Mouse (Mus musculus): ENCODE results near the gene Rexo1.

Gene Rexo1

DNA sequence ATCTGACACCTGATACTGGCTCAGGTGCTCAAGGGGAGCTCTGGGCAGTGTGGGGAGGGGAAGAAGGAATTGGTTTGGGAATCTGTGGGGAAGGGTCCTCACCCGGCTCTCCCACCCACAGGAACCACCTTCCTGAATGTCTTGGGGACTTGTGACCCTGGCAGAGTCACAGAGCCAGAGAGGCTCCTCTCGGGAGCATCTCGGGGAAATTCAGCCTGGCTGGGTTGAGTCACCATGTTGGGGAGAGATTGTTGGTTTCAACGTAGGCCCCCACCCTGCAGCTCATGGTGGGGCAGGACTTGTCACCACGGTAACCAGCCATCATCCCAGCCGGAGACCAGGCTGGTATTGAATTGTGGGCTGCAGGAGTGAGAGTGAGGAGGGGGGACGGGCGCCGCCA is 56.6 kb downstream of the Rexo1 start:
- DNase-seq (ENCODE audit: low spot score in 2 of 2) = no peak

DNA sequence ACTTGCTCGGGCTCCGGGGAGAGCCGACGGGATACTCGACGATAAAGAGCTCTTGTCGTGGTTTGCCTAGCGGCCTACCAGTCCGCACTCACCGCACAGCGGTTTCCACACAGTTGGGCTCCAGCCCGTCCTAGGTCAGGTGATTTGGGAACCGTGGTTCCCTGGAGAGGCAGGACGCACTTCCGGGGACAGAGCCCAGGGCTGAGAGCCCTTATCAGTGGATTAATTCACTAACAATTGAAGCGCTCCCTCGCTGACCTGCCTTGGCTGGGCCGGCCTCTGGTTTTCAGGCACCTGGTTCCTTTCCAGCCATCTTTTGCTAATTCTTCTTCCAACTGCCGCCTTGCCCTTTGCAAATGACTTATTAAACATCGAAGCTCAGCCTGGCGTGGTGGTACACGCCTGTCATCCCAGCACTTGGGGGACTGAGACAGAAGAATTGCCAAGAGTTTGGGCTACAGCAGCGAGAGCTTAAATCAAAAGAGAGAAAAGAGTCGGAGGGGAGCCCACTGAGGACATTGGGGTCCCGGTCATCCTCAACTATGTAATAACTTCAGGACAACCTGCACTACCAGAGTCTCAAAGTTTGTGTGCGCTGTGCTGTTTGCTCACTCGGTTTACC is 57.6 kb downstream of the Rexo1 start:
- no peak for DNase-seq (ENCODE audit: low spot score in 2 of 2)

DNA sequence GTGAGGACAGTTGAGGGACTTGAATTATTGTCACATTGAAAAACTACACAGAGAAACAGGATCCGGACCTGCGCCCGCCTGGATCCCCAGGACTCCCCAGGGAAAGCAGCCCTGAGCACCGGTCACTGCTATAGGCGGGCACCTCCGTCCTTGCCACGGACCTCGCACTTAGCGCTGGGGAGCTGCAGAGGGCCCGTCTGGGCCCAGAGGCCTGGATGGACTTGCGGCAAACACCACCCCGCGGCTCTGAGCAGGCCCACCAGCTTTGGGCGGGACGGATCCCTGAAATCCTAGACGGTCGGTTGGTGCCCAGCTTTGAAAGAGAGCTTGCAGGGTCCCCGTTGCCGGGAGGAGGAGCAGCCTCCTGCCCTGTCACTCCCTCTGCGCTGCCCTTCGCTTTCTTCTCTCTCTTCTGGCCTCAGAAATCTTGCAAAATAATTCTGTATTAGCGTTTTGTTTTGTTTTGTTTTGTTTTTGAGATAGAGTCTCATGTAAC is 58.5 kb downstream of the Rexo1 start:
- no peak for DNase-seq (ENCODE audit: low spot score in 2 of 2)

DNA sequence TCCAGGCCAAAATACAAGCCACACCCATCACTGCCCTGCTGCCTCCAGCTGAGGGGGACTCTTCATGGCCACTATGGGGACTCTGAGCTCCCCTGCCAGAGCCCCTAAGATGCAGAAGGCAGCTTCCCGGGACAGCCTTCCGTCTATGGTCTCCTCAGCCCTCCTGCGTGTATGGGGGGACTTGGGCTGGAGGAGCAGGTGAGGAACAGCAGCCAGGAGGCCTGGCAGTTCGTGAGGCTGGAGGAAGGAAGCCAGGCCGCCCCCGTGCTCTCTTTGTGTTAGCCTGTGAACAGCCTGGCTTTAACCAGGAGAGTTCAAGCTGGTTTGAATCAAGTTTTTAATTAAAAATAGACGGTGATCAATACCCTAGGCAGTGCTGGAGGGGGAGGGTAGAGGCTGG is 59.1 kb downstream of the Rexo1 start:
- no peak for DNase-seq (ENCODE audit: low spot score in 2 of 2)

- DNase-seq (ENCODE audit: low spot score in 2 of 2) = no peak
Observed at GRCm38 (mm10) chr10:80496421-80496820, 64.9 kb downstream of the Rexo1 start.

- no peak for DNase-seq (ENCODE audit: low spot score in 2 of 2)
Observed at GRCm38 (mm10) chr10:80495901-80496300, 65.5 kb downstream of the Rexo1 start.

DNA sequence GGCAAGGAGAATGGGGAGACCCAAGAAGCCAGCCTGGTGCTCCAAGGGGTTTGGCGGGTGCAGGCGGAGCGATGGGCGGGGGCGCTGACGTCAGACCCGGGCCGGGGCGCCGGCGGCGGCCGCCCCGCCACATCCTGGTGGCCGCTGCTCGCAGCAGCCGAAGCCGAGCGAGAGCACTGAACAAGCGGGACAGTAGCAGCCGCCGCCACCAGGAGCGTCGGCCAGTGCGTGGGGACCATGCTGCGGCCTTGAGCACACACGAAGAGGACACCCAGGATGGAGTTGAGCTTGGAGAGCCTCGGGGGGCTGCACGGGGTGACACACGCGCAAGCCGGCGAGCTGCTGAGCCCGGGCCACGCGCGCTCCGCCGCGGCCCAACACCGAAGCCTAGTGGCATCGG is 66.6 kb downstream of the Rexo1 start, which contains the start of gene Onecut3:
Onecut3 (plus strand) TSS at position 104 of the 400 bp plus-strand sequence.
- DNase-seq (ENCODE audit: low spot score in 2 of 2) = peak; percentile 10 to 30

All from urinary bladder, adult 18-20 months (tissue).